In genomic region chr16:32703312-32703912, GRCm38 (mm10) we compare ENCODE assay signal across 18 mouse cellular contexts. TPM values are rescaled to one million over a fixed set of nuclear protein-coding genes. Genes with fewer than 3 reads are reported as not detected.
DNase-seq lines count a peak whose midpoint lies in the region; ATAC-seq and TF ChIP-seq lines count a peak whose summit lies in the region.
"Had no signal": no experiment of that assay in that cellular context is flagged by ENCODE, and none has a peak within 500 bp of the region (broad histone marks: within the 10 kb centered on the region; RNA-seq: fewer than 3 reads in every experiment).

No protein-coding gene starts in this region.

- H3K27ac ChIP-seq in hindbrain, embryonic 10.5 days: no peak overlapping the region
- no peak overlapping the region for H3K27ac ChIP-seq in hindbrain, postnatal 0 days
- no peak overlapping the region for H3K27ac ChIP-seq in liver, embryonic 16.5 days (ENCODE audit: low read length)
- H3K27ac ChIP-seq in lung, embryonic 15.5 days: peak overlapping the region; percentile 49
- H3K27ac ChIP-seq: embryonic facial prominence, embryonic 12.5 days; heart, embryonic 10.5 days; hindbrain, embryonic 13.5 days; limb, embryonic 10.5 days; neural tube, embryonic 13.5 days had no signal

- H3K9ac ChIP-seq in hindbrain, postnatal 0 days (replicated peaks; ENCODE audit: low read length): no peak overlapping the region
- no peak overlapping the region for H3K9ac ChIP-seq in liver, embryonic 16.5 days (ENCODE audit: low read depth, low read length)
- H3K9ac ChIP-seq in lung, embryonic 15.5 days: no peak overlapping the region
- H3K9ac ChIP-seq: embryonic facial prominence, embryonic 12.5 days; hindbrain, embryonic 13.5 days; neural tube, embryonic 13.5 days had no signal

- no peak overlapping the region for H3K4me3 ChIP-seq in hindbrain, embryonic 10.5 days
- no peak overlapping the region for H3K4me3 ChIP-seq in hindbrain, postnatal 0 days (ENCODE audit: low read length)
- no peak overlapping the region for H3K4me3 ChIP-seq in liver, embryonic 16.5 days (ENCODE audit: low read depth, low read length)
- H3K4me3 ChIP-seq in lung, embryonic 15.5 days: no peak overlapping the region
- H3K4me3 ChIP-seq: embryonic facial prominence, embryonic 12.5 days; heart, embryonic 10.5 days; hindbrain, embryonic 13.5 days; limb, embryonic 10.5 days; neural tube, embryonic 13.5 days had no signal

- 0 out of 2 replicates have a peak, but pooled peaks cover 4% of the 10 kb centered on the region for H3K9me3 ChIP-seq in hindbrain, embryonic 10.5 days
- H3K9me3 ChIP-seq in hindbrain, postnatal 0 days (ENCODE audit: low read length): no peaks in the 10 kb centered on the region
- H3K9me3 ChIP-seq in liver, embryonic 16.5 days (replicated peaks; ENCODE audit: control insufficient read depth, low read length): no peaks in the 10 kb centered on the region
- no peaks in the 10 kb centered on the region for H3K9me3 ChIP-seq in lung, embryonic 15.5 days
- H3K9me3 ChIP-seq: embryonic facial prominence, embryonic 12.5 days; heart, embryonic 10.5 days; hindbrain, embryonic 13.5 days; limb, embryonic 10.5 days; neural tube, embryonic 13.5 days had no signal

- DNase-seq in hindbrain, embryonic 10.5 days (ENCODE audit: low spot score): peak; percentile 32
- DNase-seq in hindbrain, postnatal 0 days (ENCODE audit: low spot score): no peak
- DNase-seq in liver: no peak
- peak; percentile 49 to 58 for DNase-seq in lung, postnatal 4 days
- DNase-seq in ovary, postnatal 14 days (ENCODE audit: low spot score): no peak
- DNase-seq: adrenal gland, adult 2 months; gastrocnemius, postnatal 10 days; layer of hippocampus, postnatal 36 days had no signal

- no peaks in the 10 kb centered on the region for H3K36me3 ChIP-seq in hindbrain, embryonic 10.5 days
- H3K36me3 ChIP-seq in hindbrain, postnatal 0 days (ENCODE audit: insufficient read depth, low read length): no peaks in the 10 kb centered on the region
- H3K36me3 ChIP-seq in liver, embryonic 16.5 days (ENCODE audit: control insufficient read depth, insufficient read depth): no peaks in the 10 kb centered on the region
- no peaks in the 10 kb centered on the region for H3K36me3 ChIP-seq in lung, embryonic 15.5 days
- H3K36me3 ChIP-seq: embryonic facial prominence, embryonic 12.5 days; heart, embryonic 10.5 days; hindbrain, embryonic 13.5 days; limb, embryonic 10.5 days; neural tube, embryonic 13.5 days had no signal

- no peaks in the 10 kb centered on the region for H3K27me3 ChIP-seq in hindbrain, embryonic 10.5 days (ENCODE audit: insufficient read depth, poor library complexity, severe bottlenecking)
- no peaks in the 10 kb centered on the region for H3K27me3 ChIP-seq in hindbrain, postnatal 0 days (ENCODE audit: insufficient read depth, low read length)
- H3K27me3 ChIP-seq in liver, embryonic 16.5 days (ENCODE audit: control insufficient read depth, insufficient read depth, low read depth, low read length): no peaks in the 10 kb centered on the region
- H3K27me3 ChIP-seq in lung, embryonic 15.5 days: no peaks in the 10 kb centered on the region
- H3K27me3 ChIP-seq: embryonic facial prominence, embryonic 12.5 days; hindbrain, embryonic 13.5 days; neural tube, embryonic 13.5 days; Patski had no signal

- WGBS in hindbrain, embryonic 10.5 days: 56% methylated on average over 9 of the region's 9 CpGs
- WGBS in hindbrain, postnatal 0 days: 65% methylated on average over 9 of the region's 9 CpGs
- WGBS in liver, embryonic 16.5 days (ENCODE audit: insufficient replicate concordance): 51% methylated on average over 9 of the region's 9 CpGs
- 45% methylated on average over 9 of the region's 9 CpGs for WGBS in lung, embryonic 15.5 days

- no peak for TF ChIP-seq CTCF in hindbrain, postnatal 0 days (IDR thresholded peaks at IDR 0.05; ENCODE audit: low read depth)

- peaks cover 22% of the 10 kb centered on the region for H3K4me1 ChIP-seq in hindbrain, embryonic 10.5 days (replicated peaks)
- no peaks in the 10 kb centered on the region for H3K4me1 ChIP-seq in hindbrain, postnatal 0 days (ENCODE audit: insufficient read depth, low read length)
- H3K4me1 ChIP-seq in liver, embryonic 16.5 days (ENCODE audit: control insufficient read depth, low read depth, low read length): peaks cover 11% of the 10 kb centered on the region
- peaks cover 23% of the 10 kb centered on the region for H3K4me1 ChIP-seq in lung, embryonic 15.5 days
- H3K4me1 ChIP-seq: embryonic facial prominence, embryonic 12.5 days; neural tube, embryonic 13.5 days had no signal

- no peak overlapping the region for H3K4me2 ChIP-seq in hindbrain, postnatal 0 days (ENCODE audit: low read depth, low read length)
- H3K4me2 ChIP-seq in liver, embryonic 16.5 days (ENCODE audit: low read depth, low read length): no peak overlapping the region
- H3K4me2 ChIP-seq in lung, embryonic 15.5 days: no peak overlapping the region
- H3K4me2 ChIP-seq: embryonic facial prominence, embryonic 12.5 days; hindbrain, embryonic 13.5 days; neural tube, embryonic 13.5 days had no signal

- no peak for ATAC-seq in hindbrain, postnatal 0 days
- ATAC-seq in liver, embryonic 16.5 days (ENCODE audit: low read depth): peak; percentile 45
- no peak for ATAC-seq in lung, embryonic 15.5 days (ENCODE audit: borderline replicate concordance, extremely low read depth, low FRiP score, low TSS enrichment)
- no peak for ATAC-seq in erythroblast, adult 5-6 weeks (replicated peaks; ENCODE audit: low FRiP score, poor library complexity, severe bottlenecking)
- ATAC-seq: Patski had no signal

RNA-seq across cellular contexts. Expression of gene Muc4, which starts 32.3 kb away (rescaled TPM):
- 0.56 and 0.63 TPM in 2 replicates for polyA plus RNA-seq in hindbrain, embryonic 10.5 days (2016; fragmentation: Nextera tagmentation; extraction: Ambion mirVana)
- not detected in 2 replicates for total RNA-seq in hindbrain, postnatal 0 days (2014; rRNA removed)
- not detected in 2 replicates for polyA plus RNA-seq in hindbrain, postnatal 0 days (2015; fragmentation: Nextera tagmentation; extraction: Ambion mirVana)
- 0.70 and 0.78 TPM in 2 replicates for polyA plus RNA-seq in liver, embryonic 16.5 days (2015; fragmentation: Nextera tagmentation; extraction: Ambion mirVana)
- polyA plus RNA-seq in lung, embryonic 15.5 days (2015; fragmentation: Nextera tagmentation; extraction: Ambion mirVana): 0.89 and 1.7 TPM in 2 replicates
- total RNA-seq in erythroblast, adult 5-6 weeks (2015; ENCODE audit: low replicate concordance): not detected in 2 replicates
- 0.14 and 0.26 TPM in 2 replicates for total RNA-seq in erythroblast, adult 5-6 weeks (2017; ENCODE audit: low replicate concordance)
- total RNA-seq: adrenal gland, adult 2 months; layer of hippocampus, postnatal 36 days; megakaryocyte, adult 5-6 weeks had no signal
- polyA plus RNA-seq: adrenal gland, adult 2 months; hindbrain, embryonic 13.5 days; limb, embryonic 10.5 days; neural tube, embryonic 13.5 days; Patski had no signal

RNA-seq across cellular contexts. Expression of gene Tnk2, which starts 59.7 kb away (rescaled TPM):
- 7.8 and 8.4 TPM in 2 replicates for polyA plus RNA-seq in hindbrain, embryonic 10.5 days (2016; fragmentation: Nextera tagmentation; extraction: Ambion mirVana)
- 78.2 and 90.5 TPM in 2 replicates for total RNA-seq in hindbrain, postnatal 0 days (2014; rRNA removed)
- 18.6 and 19.2 TPM in 2 replicates for polyA plus RNA-seq in hindbrain, postnatal 0 days (2015; fragmentation: Nextera tagmentation; extraction: Ambion mirVana)
- polyA plus RNA-seq in liver, embryonic 16.5 days (2015; fragmentation: Nextera tagmentation; extraction: Ambion mirVana): 2.7 and 2.8 TPM in 2 replicates
- polyA plus RNA-seq in lung, embryonic 15.5 days (2015; fragmentation: Nextera tagmentation; extraction: Ambion mirVana): 17.2 and 17.6 TPM in 2 replicates
- total RNA-seq in erythroblast, adult 5-6 weeks (2015; ENCODE audit: low replicate concordance): 15.8 and 33.2 TPM in 2 replicates
- total RNA-seq in erythroblast, adult 5-6 weeks (2017; ENCODE audit: low replicate concordance): 19.6 and 29.7 TPM in 2 replicates

Comparison
In these comparisons a context has a peak if more than half of its experiments do, and no peak if none do; other contexts are left out.
1. DNase-seq: peak in hindbrain, embryonic 10.5 days (single experiment) and lung, postnatal 4 days (2 of 2); none in hindbrain, postnatal 0 days (single experiment), liver (single experiment) and ovary, postnatal 14 days (single experiment).